Mouse (Mus musculus) stomach, postnatal 0 days (tissue): ENCODE measurements around the gene Ccl7.

Source experiments
- CTCF ChIP-seq: IDR thresholded peaks from 2 replicates; pipeline ENCODE4 v1.5.1; 2016; ENCODE audit warnings: antibody characterized with exemption, low read depth, mild to moderate bottlenecking, moderate library complexity
- EP300 ChIP-seq: optimal IDR thresholded peaks from 2 replicates; pipeline ENCODE3; 2016; ENCODE audit warnings: antibody characterized with exemption

DNA sequence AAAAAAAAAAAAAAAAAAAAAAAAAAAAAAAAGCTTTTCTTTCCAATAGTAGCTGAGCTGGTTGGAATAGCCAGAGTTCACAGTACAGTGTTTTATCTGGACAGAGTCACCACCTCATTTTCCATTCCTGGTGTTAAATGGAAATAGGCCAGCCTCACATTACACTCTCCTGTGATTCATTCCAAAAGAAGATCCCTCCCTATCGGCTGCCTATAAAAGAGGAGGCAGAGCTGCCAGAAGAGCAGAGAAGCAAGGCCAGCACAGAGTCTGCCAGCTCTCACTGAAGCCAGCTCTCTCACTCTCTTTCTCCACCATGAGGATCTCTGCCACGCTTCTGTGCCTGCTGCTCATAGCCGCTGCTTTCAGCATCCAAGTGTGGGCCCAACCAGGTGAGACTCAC is at the start of gene Ccl7:
- no peak for TF ChIP-seq CTCF
- no peak for TF ChIP-seq EP300
